Mouse (Mus musculus) spleen, embryonic (tissue): ENCODE measurements at regions not wholly inside any gene's neighbourhood (a gene's known extent, or its start where the extent isn't known, plus 50 kb on each side); places are given as distances from the start of the nearest gene placed in this dataset.
"Not testable (repeated sequence)": the region's sequence is repeated elsewhere in the genome, so short reads cannot be mapped to it uniquely, and the experiment has no call there.

ENCODE experiments used
- CTCF ChIA-PET: fragments of 350-600 bp; sonication (Branson Sonifier 250); formaldehyde crosslinking; loops from one replicate; lab custom pipeline; 2022; lab: Charles Lee

- CTCF ChIA-PET: no interaction called here
Measured at GRCm38 (mm10) chr17:50346451-50347192, 53.2 kb upstream of the Dazl start.

GRCm38 (mm10) chr17:50353818-50354217 is 60.4 kb upstream of the Dazl start:
- CTCF ChIA-PET: not testable (repeated sequence)

- CTCF ChIA-PET: no interaction called here
Measured at GRCm38 (mm10) chr17:50354357-50354756, 60.9 kb upstream of the Dazl start.

GRCm38 (mm10) chr17:50361657-50362233 is 68.3 kb upstream of the Dazl start:
- CTCF ChIA-PET: interaction anchor here (0.7 kb wide), 1 partner anchor 424 kb away, joined by 3 read pairs; no protein-coding TSS in a partner anchor

- CTCF ChIA-PET: no interaction called here
Measured at GRCm38 (mm10) chr17:50365396-50365795, 72.0 kb upstream of the Dazl start.

GRCm38 (mm10) chr17:50366181-50366580 is 72.7 kb upstream of the Dazl start:
- CTCF ChIA-PET: no interaction called here

GRCm38 (mm10) chr17:50369216-50369875 is 75.9 kb upstream of the Dazl start:
- CTCF ChIA-PET: no interaction called here

- CTCF ChIA-PET: no interaction called here
Measured at GRCm38 (mm10) chr17:50370484-50370883, 77.0 kb upstream of the Dazl start.

- CTCF ChIA-PET: no interaction called here
Measured at GRCm38 (mm10) chr17:50373496-50374141, 80.2 kb upstream of the Dazl start.

GRCm38 (mm10) chr17:50375465-50375864 is 82.0 kb upstream of the Dazl start:
- CTCF ChIA-PET: no interaction called here

DNA sequence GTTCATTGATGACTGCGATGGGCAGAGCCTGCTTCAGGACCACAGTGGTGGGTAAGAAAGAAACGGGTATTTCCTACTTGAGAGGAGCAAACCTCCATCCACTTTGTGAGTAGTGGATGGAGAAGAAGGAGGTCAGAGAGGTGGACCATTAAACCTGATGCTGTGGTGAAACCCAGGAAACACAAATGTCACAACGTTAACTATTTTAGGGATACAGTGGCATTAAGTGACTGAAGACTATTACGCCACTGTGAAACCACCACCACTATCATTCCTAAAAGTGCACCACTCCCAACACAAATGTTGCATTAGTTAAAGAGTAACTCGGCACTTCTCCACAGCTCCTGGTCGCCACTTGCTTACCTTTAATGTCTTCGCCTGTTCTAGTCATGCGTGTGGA is 83.3 kb upstream of the Dazl start:
- CTCF ChIA-PET: no interaction called here

GRCm38 (mm10) chr17:50378141-50378727 is 84.8 kb upstream of the Dazl start:
- CTCF ChIA-PET: no interaction called here

DNA sequence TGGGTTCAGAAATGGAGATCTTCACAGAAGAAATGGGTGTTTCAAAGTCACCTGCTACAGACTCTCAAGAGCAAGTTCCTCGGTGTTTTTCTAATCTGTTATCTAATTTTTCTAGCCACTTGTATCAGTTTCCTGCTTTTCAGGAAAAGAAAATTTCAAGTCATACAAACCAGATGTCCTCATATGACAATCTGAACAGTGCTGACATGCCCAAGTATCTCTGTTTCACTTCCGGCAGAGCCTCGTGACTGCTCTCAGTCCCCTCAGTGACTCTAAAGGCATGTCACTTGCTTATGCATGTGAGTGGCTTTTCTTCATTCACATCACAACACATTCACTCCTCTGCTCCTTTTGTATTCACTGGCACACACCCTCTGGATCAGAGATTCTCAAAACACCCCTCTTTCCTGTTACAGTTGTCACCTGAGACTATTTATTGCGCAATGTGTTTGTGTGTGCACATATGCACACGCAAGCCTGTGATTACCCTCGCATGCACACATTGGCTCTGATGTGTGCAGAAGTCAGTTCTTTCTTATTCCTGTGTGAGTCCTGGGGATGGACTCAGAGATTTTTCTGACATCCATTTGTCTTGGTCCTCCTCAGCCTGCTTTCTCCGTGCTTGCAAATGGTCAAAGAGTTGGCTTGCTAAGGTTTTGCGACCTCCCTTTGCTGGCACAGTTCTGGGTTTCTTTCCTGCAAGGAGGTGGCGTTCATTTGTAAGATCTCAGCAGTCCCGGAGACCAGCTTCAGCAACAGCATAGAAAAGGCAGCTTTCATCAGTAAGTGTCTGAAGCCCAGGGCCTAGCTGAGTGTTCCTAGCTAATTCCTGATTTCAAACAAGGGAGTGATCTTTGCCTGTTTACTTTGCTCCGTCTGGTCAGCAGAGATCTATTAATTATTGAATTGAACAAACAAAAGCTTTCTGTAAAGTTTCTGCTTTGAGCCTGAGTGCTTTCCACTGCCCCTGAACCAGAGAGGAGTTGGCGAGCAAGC is 95.6 kb upstream of the Dazl start:
- CTCF ChIA-PET: no interaction called here

- CTCF ChIA-PET: no interaction called here
Measured at GRCm38 (mm10) chr17:50390151-50390550, 96.7 kb upstream of the Dazl start.

- CTCF ChIA-PET: interaction anchor here (0.5 kb wide), 1 partner anchor 428 kb away, joined by 3 read pairs; no protein-coding TSS in a partner anchor
Measured at GRCm38 (mm10) chr17:50391207-50391606, 97.8 kb upstream of the Dazl start.

GRCm38 (mm10) chr17:50391996-50392395 is 98.6 kb upstream of the Dazl start:
- CTCF ChIA-PET: no interaction called here

GRCm38 (mm10) chr17:50392428-50392827 is 99.0 kb upstream of the Dazl start:
- CTCF ChIA-PET: interaction anchor here (0.5 kb wide), 1 partner anchor 116 kb away, joined by 6 read pairs; no protein-coding TSS in a partner anchor

DNA sequence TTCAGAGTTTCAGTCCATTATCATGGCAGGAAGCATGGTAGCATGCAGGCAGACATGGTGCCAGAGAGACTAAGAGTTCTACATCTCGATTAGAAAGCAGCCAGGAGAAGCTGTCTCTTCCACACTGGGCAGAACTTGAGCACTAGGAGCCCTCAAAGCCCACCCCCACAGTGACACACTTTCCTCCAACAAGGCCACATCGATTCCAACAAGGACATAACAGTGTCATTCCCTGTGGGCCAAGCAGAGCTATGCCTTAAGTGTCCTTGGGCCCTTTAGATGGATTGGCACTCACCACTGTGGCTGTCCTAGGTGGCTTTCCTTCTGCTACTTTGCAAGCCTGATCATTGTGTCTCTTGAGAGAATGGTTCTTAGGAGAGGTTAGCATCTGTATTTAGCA is 99.5 kb upstream of the Dazl start:
- CTCF ChIA-PET: interaction anchor here (0.5 kb wide), 2 partner anchors 116 to 470 kb away, joined by 3 to 6 read pairs; no protein-coding TSS in a partner anchor

- CTCF ChIA-PET: interaction anchor here (0.5 kb wide), 2 partner anchors 334 to 471 kb away, joined by 3 to 4 read pairs; no protein-coding TSS in a partner anchor
Measured at GRCm38 (mm10) chr17:50393698-50394097, 100.3 kb upstream of the Dazl start.

- CTCF ChIA-PET: no interaction called here
Measured at GRCm38 (mm10) chr17:50394801-50395200, 101.4 kb upstream of the Dazl start.
